ENCODE assay signal across 8 mouse cellular contexts in the genomic region with DNA sequence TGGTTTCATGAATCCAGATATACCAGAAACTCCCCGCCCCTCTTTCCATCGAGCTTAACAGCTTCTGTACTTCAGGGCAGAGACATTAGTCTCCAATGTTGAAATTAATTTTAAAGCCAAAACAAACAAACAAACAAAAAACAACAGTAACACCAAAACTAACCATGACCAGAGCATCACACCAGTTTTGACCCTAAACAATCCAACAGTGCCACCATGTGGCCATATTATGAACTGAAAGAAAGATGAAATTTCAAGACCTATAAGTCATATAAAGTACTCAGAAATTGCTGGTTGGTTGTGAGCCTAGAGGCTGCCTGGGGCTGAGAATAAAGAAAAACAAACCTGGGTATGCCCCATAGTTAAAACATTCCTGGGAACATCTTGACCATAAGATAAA.
DNase-seq lines count a peak whose midpoint lies in the region; ATAC-seq lines count a peak whose summit lies in the region.
"Not testable (repeated sequence)": the region's sequence is repeated elsewhere in the genome, so short reads cannot be mapped to it uniquely, and the experiment has no call there.

No protein-coding gene starts in this region.

- ATAC-seq in megakaryocyte progenitor cell, adult 5-6 weeks (replicated peaks; ENCODE audit: poor library complexity), result peak; percentile 74

- intact Hi-C loops in left cerebral cortex, postnatal 25 days (cut with DNase I), result loop anchor here (2.0 to 10.0 kb wide), 3 partner anchors 427 to 774 kb away; no protein-coding TSS in a partner anchor

- not testable (repeated sequence) for H3K27me3 ChIP-seq in splenic B cell, adult 2 months (ENCODE audit: control insufficient read depth, insufficient read depth, low read length, poor library complexity, severe bottlenecking)

- DNase-seq in CD4-positive, CD25-positive, alpha-beta regulatory T cell, adult 2 months (ENCODE audit: low read depth, low spot score), result peak; percentile 20
- DNase-seq in adrenal gland, adult 2 months, result peak; percentile 10
- peak; percentile 65 to 77 for DNase-seq in cerebellum, postnatal 10 days
- DNase-seq in forelimb bud, embryonic 11.5 days (ENCODE audit: low read depth, low spot score), result peak; percentile 50
- peak; percentile 36 for DNase-seq in induced T-regulatory cell, adult 2 months (ENCODE audit: low read depth)
- DNase-seq in left cerebral cortex, postnatal 25 days (ENCODE audit: low spot score in 2 of 2), result peak; percentile 30
- peak; percentile 56 for DNase-seq in splenic B cell, adult 2 months (ENCODE audit: low read depth, low spot score)

- not testable (repeated sequence) for H3K36me3 ChIP-seq in splenic B cell, adult 2 months (ENCODE audit: control insufficient read depth, insufficient read depth, low read length, poor library complexity, severe bottlenecking)

Comparison
In these comparisons a context has a peak if more than half of its experiments do, and no peak if none do; other contexts are left out.
1. Peak in every context shown above with its lines: DNase-seq and ATAC-seq.
2. DNase-seq: peak in every context shown above with its lines; median percentile 71 in cerebellum, postnatal 10 days; 56 in splenic B cell, adult 2 months; 50 in forelimb bud, embryonic 11.5 days; 36 in induced T-regulatory cell, adult 2 months; 30 in left cerebral cortex, postnatal 25 days; 20 in CD4-positive, CD25-positive, alpha-beta regulatory T cell, adult 2 months; 10 in adrenal gland, adult 2 months.